Mouse (Mus musculus) megakaryocyte, embryonic 14.5 days (primary cell): ENCODE results near the gene Tcea3. TPM values are rescaled to one million over a fixed set of nuclear protein-coding genes. Genes with fewer than 3 reads are reported as not detected.
A peak's percentile ranks its signal among the peaks of the same experiment; 100 is the strongest.

Experiments used
- H3K27me3 ChIP-seq: replicated peaks from 2 replicates; pipeline ENCODE3; 2012; ENCODE audit warnings: inconsistent platforms
- H3K36me3 ChIP-seq: replicated peaks from 2 replicates; pipeline ENCODE3; 2012; ENCODE audit warnings: low read length, inconsistent platforms, mixed read lengths
- H3K4me1 ChIP-seq: 2 replicates; pipeline ENCODE4 v1.6.1; 2012; ENCODE audit warnings: inconsistent platforms
- H3K4me3 ChIP-seq: replicated peaks from 2 replicates; pipeline ENCODE3; 2012; ENCODE audit warnings: moderate library complexity, mild to moderate bottlenecking, inconsistent platforms
- H3K9me3 ChIP-seq: 2 replicates; pipeline ENCODE4 v1.6.1; 2012; ENCODE audit warnings: inconsistent platforms
- FLI1 ChIP-seq: IDR thresholded peaks from 2 replicates; pipeline ENCODE4 v1.6.1; 2012; ENCODE audit warnings: low read length, inconsistent platforms, mixed read lengths
- GATA1 ChIP-seq: IDR thresholded peaks from 3 replicates; pipeline ENCODE4 v1.6.1; 2012; ENCODE audit warnings: mixed read lengths, low read length, inconsistent platforms, borderline replicate concordance
- polyA plus RNA-seq: library from polyadenylated mRNA; stranded (reverse); fragments of >175 nt; gene quantifications from 2 replicates; pipeline ENCODE4 v1.2.3, GENCODE M21; 2012; ENCODE audit warnings: low replicate concordance; ENCODE audit not compliant: insufficient read depth

Tcea3 gene
- polyA plus RNA-seq, 1 experiment, result not detected

GRCm38 (mm10) chr4:136311042-136311999 lies 63.8 kb downstream of the Tcea3 start:
- Histone ChIP-seq H3K27me3 (peaks cover 2% of the 10 kb centered on the region), H3K36me3 (peaks cover 3% of the 10 kb centered on the region), H3K4me3 (peak overlapping the region; percentile 94), H3K9me3 (no peaks in the 10 kb centered on the region), H3K4me1 (peaks cover 33% of the 10 kb centered on the region)
- TF ChIP-seq FLI1 (no peak), GATA1 (no peak)

DNA sequence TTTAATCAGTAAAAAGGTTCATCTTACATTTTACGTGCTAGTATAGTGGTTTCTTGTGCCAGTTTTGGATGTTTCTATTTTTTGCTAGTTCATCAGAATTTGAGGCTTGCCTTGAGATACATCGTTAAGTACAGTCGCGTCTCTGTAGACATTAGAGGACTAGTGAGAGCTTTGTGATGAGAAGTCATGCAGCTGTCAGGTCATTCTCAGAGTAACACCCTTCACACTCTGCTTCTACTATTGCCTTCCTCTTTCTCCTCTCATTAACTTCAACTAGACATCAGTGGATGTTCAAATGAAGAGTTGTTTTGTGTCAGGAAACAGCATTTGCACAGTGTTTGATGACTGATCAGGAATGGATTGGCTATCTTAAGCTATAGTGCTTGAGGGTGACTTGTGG lies 65.1 kb downstream of the Tcea3 start:
- peak overlapping the region; percentile 94 for H3K4me3 ChIP-seq

GRCm38 (mm10) chr4:136317667-136318066 lies 70.1 kb downstream of the Tcea3 start:
- Histone ChIP-seq H3K4me3 (no peak overlapping the region), H3K36me3 (peaks cover 61% of the 10 kb centered on the region)

More for the DNA sequence above, 65.1 kb downstream of the Tcea3 start:
- Histone ChIP-seq H3K4me1 (peaks cover 33% of the 10 kb centered on the region), H3K36me3 (peaks cover 14% of the 10 kb centered on the region), H3K27me3 (no peaks in the 10 kb centered on the region), H3K9me3 (no peaks in the 10 kb centered on the region)
- TF ChIP-seq FLI1, result no peak
- TF ChIP-seq GATA1, result no peak

GRCm38 (mm10) chr4:136320016-136320415 lies 72.5 kb downstream of the Tcea3 start:
- Histone ChIP-seq H3K27me3 (no peaks in the 10 kb centered on the region), H3K9me3 (no peaks in the 10 kb centered on the region), H3K36me3 (peaks cover 79% of the 10 kb centered on the region), H3K4me1 (peaks cover 13% of the 10 kb centered on the region; the same call in 1 of the 2 replicates), H3K4me3 (no peak overlapping the region)
- TF ChIP-seq GATA1 (no peak), FLI1 (no peak)

More at GRCm38 (mm10) chr4:136317667-136318066, 70.1 kb downstream of the Tcea3 start:
- TF ChIP-seq GATA1 (no peak), FLI1 (no peak)
- H3K4me1 ChIP-seq, result peaks cover 28% of the 10 kb centered on the region
- H3K27me3 ChIP-seq, result no peaks in the 10 kb centered on the region
- no peaks in the 10 kb centered on the region for H3K9me3 ChIP-seq

- H3K4me1 ChIP-seq, result peaks cover 15% of the 10 kb centered on the region; the same call in 1 of the 2 replicates
- H3K9me3 ChIP-seq, result no peaks in the 10 kb centered on the region
- peaks cover 79% of the 10 kb centered on the region for H3K36me3 ChIP-seq
- H3K27me3 ChIP-seq, result no peaks in the 10 kb centered on the region
- H3K4me3 ChIP-seq, result no peak overlapping the region
- no peak for TF ChIP-seq GATA1
- no peak for TF ChIP-seq FLI1
These were observed 76.7 kb downstream of the Tcea3 start for GRCm38 (mm10) chr4:136324226-136324625.

Other genes with a start within 250 kb of the Tcea3 start
- gene Eloa, start 226.0 kb upstream of the Tcea3 start, polyA plus RNA-seq, result 3.7 and 4.5 TPM in 2 replicates
- 414 and 1,524 TPM in 2 replicates for gene Rpl11, start 194.3 kb upstream of the Tcea3 start, polyA plus RNA-seq
- gene Id3, start 104.2 kb upstream of the Tcea3 start, polyA plus RNA-seq, result 13.8 TPM in 1 of 2 replicates, not detected in the other
- 10.5 and 25.7 TPM in 2 replicates for gene E2f2, start 75.3 kb upstream of the Tcea3 start, polyA plus RNA-seq
- gene Asap3, start 41.4 kb upstream of the Tcea3 start, polyA plus RNA-seq, result not detected in 2 replicates
- gene Zfp46, start 37.0 kb downstream of the Tcea3 start, polyA plus RNA-seq, result 1.9 and 3.7 TPM in 2 replicates
- gene Hnrnpr, start 63.2 kb downstream of the Tcea3 start, polyA plus RNA-seq, result 3.7 and 29.8 TPM in 2 replicates
- gene Htr1d, start 175.8 kb downstream of the Tcea3 start, polyA plus RNA-seq, result not detected in 2 replicates
- not detected in 2 replicates for gene 6030445D17Rik, start 214.5 kb downstream of the Tcea3 start, polyA plus RNA-seq
- gene Luzp1, start 222.0 kb downstream of the Tcea3 start, polyA plus RNA-seq, result 0.11 and 0.22 TPM in 2 replicates